Mouse (Mus musculus): ENCODE measurements around the gene Olfr325. TPM values are rescaled to one million over a fixed set of nuclear protein-coding genes. Genes with fewer than 3 reads are reported as not detected.

Gene Olfr325
- not detected for polyA plus RNA-seq (2017; shearing (Covaris generic))

DNA sequence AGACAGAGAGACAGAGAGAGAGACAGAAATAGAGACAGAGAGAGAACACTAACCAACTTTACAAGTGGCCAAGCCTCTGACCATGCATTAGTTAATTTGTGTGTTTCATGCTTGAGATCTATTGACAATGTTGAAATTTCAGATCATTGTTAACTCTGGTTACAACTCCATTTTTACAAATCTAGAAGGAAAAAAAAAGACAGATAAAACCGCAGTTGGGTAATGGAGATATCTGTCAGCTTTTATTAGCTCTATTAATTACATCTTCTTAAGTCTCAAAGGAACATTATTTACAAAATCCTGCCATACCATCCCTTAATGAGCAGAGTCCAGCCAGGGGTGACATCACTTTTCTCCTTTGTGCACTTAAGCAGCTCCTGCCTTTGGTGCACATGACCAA lies at the start of gene Olfr325:
TSS of gene Olfr325 (plus strand) at position 301 of the 400 bp plus-strand sequence.

DNA sequence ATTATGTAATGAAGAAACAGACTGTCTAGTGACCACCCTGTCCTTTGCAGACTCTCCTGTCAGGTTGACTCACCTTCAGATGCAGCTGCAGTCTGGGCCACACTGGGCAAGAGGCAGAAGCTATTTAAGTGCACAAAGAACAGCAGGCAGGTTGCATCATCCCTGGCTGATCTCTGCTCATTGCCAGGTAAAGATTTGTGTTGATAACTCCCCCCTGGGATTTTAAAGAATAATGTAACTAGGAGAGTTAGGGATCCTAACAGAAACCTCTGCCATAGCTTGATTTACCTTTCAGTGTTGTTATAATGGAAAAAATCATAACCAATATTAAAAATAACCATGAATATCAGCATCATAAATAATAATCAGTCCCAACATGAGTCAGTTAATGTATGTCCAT lies 42.8 kb upstream of the Olfr325 start, which contains the start of gene Olfr330:
TSS of gene Olfr330 (minus strand) at position 101 of the 400 bp plus-strand sequence.

DNA sequence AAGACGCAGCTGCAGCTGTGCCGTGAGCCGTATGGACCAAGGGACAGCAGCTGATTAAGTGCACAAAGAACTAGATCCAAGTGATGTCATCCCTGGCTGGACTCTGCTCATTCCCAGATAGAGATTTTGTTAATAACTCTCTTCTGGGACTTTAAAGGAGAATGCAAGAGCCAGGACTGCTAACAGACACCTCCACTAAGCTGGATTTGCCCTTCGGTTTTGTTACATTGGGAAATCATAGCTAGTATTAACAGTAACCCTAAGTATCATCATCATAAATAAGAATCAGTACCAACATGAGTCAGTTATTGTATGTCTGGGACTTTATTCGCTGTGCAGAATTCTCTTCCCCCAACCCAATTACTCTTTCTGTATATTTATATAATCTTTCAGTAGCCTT lies 31.2 kb upstream of the Olfr325 start, which contains the start of gene Olfr329-ps:
TSS of gene Olfr329-ps (minus strand) at position 101 of the 400 bp plus-strand sequence.

DNA sequence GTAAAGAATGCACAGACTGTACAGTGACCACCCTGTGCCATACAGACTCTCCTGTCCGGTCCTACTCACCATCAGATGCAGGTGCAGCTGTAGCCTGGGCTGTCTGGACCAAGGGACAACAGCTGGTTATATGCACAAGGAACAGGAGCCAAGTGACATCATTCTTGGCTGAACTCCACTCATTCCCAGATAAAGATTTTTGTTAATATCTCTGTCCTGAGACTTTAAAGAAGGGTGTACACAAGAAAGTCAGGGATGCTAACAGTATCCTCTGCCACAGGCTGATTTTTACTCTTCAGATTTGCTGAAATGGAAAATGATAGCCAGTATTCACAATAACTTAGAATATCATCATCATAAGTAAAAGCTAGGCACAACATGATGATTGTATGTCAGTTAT lies 22.0 kb upstream of the Olfr325 start, which contains the start of gene Olfr328:
TSS of gene Olfr328 (minus strand) at position 101 of the 400 bp plus-strand sequence.

DNA sequence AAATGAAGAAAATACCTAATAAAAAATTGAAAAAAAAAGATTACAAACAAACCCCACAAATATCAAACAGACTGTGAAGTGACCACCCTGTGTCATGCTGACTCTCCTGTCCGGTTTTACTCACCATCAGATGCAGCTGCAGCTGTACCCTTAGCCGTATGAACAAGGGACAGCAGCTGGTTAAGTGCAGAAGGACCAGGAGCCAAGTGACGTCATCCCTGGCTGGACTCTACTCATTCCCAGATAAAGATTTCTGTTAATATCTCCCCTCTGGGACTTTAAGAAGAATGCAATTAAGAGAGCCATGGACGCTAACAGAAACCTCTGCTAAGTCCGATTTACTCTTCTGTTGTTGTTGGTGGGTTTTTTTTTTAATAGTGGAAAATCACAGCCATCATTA lies 7.1 kb upstream of the Olfr325 start, which contains the start of gene Olfr224:
TSS of gene Olfr224 (minus strand) at position 149 of the 400 bp plus-strand sequence.

DNA sequence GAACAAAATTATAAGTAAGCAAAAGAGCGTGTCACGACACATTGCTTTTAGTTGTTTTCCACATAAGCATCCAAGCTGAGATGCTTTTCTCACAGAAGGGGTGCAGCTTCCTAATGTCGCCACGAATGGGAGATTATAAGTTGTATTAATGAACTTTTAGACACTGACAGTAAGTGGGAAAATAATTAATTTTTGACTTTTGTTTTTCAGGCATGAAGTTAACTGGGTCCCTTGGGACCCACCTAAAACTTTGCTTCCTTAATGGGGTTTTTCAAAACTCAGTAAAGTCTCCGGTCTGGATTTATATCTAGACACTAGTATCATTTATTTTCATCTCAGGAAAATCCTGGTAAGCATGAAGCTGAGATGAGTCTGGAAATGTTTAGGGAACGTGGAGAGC lies 17.3 kb downstream of the Olfr325 start, which contains the start of gene Olfr324:
TSS of gene Olfr324 (plus strand) at position 301 of the 400 bp plus-strand sequence.

DNA sequence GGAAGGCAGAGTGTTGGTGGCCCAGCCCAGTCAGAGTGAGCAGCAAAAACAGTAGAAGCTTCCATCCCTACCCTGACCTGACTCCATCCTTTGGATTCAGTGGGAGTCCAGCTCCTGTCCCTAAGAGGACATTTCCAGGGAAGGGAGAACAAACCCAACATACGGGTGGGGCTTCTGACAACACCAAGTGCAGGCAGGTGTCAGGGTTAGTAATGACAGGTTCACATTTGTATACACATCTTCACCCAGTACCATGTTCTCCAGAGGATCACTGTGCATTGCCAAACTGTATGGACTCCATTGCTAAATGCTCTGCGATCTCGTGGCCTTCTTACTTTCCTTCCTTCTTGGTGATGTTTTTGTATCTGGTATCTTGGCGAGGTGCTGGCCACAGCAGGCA lies 38.4 kb downstream of the Olfr325 start, which contains the start of gene 2210407C18Rik:
TSS of gene 2210407C18Rik (minus strand) at position 101 of the 400 bp plus-strand sequence.

DNA sequence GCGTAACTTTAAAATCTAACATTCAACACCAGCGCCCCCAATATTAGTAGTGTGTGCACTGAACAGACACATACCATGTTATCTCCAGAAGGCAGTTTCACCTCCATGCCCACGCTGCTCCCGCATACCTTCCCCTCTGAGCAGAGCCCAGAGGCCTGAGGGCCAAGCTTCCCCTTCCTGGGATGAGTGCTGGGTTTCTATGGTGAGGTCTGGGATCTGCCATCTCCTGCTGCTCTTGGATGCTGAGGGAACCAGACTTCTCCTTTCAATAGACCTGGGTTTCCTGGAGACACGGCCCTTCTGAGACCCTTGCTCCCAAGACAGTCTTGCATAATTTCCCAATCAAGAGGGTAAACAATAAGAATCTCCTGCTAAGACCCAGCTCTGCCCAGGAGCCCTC lies 52.9 kb downstream of the Olfr325 start, which contains the start of gene Olfr323:
TSS of gene Olfr323 (minus strand) at position 101 of the 400 bp plus-strand sequence.

Other genes with a start within 250 kb of the Olfr325 start
- 44.2 TPM for gene Zfp672, start 247.4 kb upstream of the Olfr325 start, polyA plus RNA-seq (2017; shearing (Covaris generic))
- 18.9 TPM for gene Sh3bp5l, start 247.0 kb upstream of the Olfr325 start, polyA plus RNA-seq (2017; shearing (Covaris generic))
- gene Lypd8, start 198.7 kb upstream of the Olfr325 start, polyA plus RNA-seq (2017; shearing (Covaris generic)): not detected
- not detected for gene 1810065E05Rik, start 156.6 kb upstream of the Olfr325 start, polyA plus RNA-seq (2017; shearing (Covaris generic))
- gene Gm12253, start 145.2 kb upstream of the Olfr325 start, polyA plus RNA-seq (2017; shearing (Covaris generic)): not detected
- not detected for gene Lypd9, start 124.8 kb upstream of the Olfr325 start, polyA plus RNA-seq (2017; shearing (Covaris generic))
- not detected for gene Olfr30, start 115.5 kb upstream of the Olfr325 start, polyA plus RNA-seq (2017; shearing (Covaris generic))
- not detected for gene Olfr332, start 85.2 kb upstream of the Olfr325 start, polyA plus RNA-seq (2017; shearing (Covaris generic))
- gene Olfr331, start 75.2 kb upstream of the Olfr325 start, polyA plus RNA-seq (2017; shearing (Covaris generic)): not detected
- gene Olfr330, start 42.9 kb upstream of the Olfr325 start, polyA plus RNA-seq (2017; shearing (Covaris generic)): 0.41 TPM
- not detected for gene Olfr329-ps, start 31.3 kb upstream of the Olfr325 start, polyA plus RNA-seq (2017; shearing (Covaris generic))
- gene Olfr328, start 22.1 kb upstream of the Olfr325 start, polyA plus RNA-seq (2017; shearing (Covaris generic)): 0.19 TPM
- gene Olfr224, start 7.2 kb upstream of the Olfr325 start, polyA plus RNA-seq (2017; shearing (Covaris generic)): not detected
- gene Olfr324, start 17.4 kb downstream of the Olfr325 start, polyA plus RNA-seq (2017; shearing (Covaris generic)): not detected
- not detected for gene 2210407C18Rik, start 38.3 kb downstream of the Olfr325 start, polyA plus RNA-seq (2017; shearing (Covaris generic))
- gene Olfr323, start 52.8 kb downstream of the Olfr325 start, polyA plus RNA-seq (2017; shearing (Covaris generic)): not detected
- not detected for gene Trim58, start 62.7 kb downstream of the Olfr325 start, polyA plus RNA-seq (2017; shearing (Covaris generic))
- not detected for gene Olfr322, start 81.1 kb downstream of the Olfr325 start, polyA plus RNA-seq (2017; shearing (Covaris generic))
- gene Olfr320, start 103.4 kb downstream of the Olfr325 start, polyA plus RNA-seq (2017; shearing (Covaris generic)): not detected
- gene Olfr319, start 121.4 kb downstream of the Olfr325 start, polyA plus RNA-seq (2017; shearing (Covaris generic)): not detected
- gene Olfr318, start 146.3 kb downstream of the Olfr325 start, polyA plus RNA-seq (2017; shearing (Covaris generic)): not detected
- gene Olfr317, start 161.5 kb downstream of the Olfr325 start, polyA plus RNA-seq (2017; shearing (Covaris generic)): not detected
- gene Olfr316, start 175.0 kb downstream of the Olfr325 start, polyA plus RNA-seq (2017; shearing (Covaris generic)): not detected
- gene Olfr315, start 195.5 kb downstream of the Olfr325 start, polyA plus RNA-seq (2017; shearing (Covaris generic)): not detected
- not detected for gene Olfr314, start 205.2 kb downstream of the Olfr325 start, polyA plus RNA-seq (2017; shearing (Covaris generic))
- gene Fam183b, start 224.2 kb downstream of the Olfr325 start, polyA plus RNA-seq (2017; shearing (Covaris generic)): not detected
- gene Olfr313, start 237.3 kb downstream of the Olfr325 start, polyA plus RNA-seq (2017; shearing (Covaris generic)): not detected